Mouse (Mus musculus) heart, adult 10 weeks (tissue): ENCODE measurements around the gene Dnaic2. TPM values are rescaled to one million over a fixed set of nuclear protein-coding genes. Genes with fewer than 3 reads are reported as not detected.

Experiments used
- polyA plus RNA-seq: library from polyadenylated mRNA; stranded (reverse); fragments of 350-450 nt; fragmentation: Illumina TruSeq; extraction: RNeasy Lipid Tissue Mini Kit (QIAGEN cat#74804); gene quantifications from one replicate; pipeline ENCODE4 v1.2.3, GENCODE M21; 2014; ENCODE audit warnings: low read depth, low replicate concordance

The Dnaic2 gene
- 0.31 TPM for polyA plus RNA-seq

DNA sequence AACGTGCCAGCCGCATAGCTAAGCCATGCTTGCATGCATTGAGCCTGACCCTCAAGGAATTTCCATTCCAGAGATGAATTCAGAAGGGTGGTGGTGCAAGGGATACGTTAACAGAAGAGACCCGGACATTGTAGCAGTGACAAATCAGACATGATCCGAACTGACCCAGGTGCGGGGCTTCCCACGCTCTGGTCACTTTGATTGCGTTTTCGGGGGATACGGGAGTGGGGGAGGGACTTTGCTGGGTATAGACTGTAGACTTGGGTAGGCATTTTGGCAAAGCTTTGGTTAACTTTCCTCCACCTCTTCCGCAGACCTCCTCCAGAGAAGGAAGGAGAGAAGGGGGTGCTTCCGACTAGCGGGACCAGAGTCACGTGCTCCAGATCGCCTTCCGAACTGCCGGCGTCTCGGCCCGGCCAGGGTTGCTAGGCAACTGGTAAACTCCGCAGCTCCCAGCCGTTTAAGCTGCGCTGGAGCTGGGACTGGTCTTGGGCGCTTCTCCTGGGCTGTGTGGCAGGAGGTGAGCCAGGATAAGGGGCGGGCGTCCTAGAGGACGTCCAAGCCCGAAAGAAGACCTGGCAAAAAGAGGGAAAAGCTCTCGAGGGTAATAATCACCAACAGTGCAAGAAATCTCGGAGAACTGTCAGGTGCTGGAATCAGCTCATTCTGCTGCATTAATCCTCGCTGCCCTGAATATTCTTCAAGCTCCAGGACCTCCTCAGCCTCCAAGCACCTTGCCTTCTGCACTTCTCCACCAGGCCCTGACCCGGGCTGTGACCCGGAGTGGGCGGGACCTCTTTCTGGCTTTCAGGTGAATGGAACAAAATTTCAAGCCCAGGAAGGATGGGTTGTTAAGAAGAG, at the start of gene Dnaic2:
Gene Dnaic2, plus strand, starts transcription at position 444 of the 861 bp plus-strand sequence.

DNA sequence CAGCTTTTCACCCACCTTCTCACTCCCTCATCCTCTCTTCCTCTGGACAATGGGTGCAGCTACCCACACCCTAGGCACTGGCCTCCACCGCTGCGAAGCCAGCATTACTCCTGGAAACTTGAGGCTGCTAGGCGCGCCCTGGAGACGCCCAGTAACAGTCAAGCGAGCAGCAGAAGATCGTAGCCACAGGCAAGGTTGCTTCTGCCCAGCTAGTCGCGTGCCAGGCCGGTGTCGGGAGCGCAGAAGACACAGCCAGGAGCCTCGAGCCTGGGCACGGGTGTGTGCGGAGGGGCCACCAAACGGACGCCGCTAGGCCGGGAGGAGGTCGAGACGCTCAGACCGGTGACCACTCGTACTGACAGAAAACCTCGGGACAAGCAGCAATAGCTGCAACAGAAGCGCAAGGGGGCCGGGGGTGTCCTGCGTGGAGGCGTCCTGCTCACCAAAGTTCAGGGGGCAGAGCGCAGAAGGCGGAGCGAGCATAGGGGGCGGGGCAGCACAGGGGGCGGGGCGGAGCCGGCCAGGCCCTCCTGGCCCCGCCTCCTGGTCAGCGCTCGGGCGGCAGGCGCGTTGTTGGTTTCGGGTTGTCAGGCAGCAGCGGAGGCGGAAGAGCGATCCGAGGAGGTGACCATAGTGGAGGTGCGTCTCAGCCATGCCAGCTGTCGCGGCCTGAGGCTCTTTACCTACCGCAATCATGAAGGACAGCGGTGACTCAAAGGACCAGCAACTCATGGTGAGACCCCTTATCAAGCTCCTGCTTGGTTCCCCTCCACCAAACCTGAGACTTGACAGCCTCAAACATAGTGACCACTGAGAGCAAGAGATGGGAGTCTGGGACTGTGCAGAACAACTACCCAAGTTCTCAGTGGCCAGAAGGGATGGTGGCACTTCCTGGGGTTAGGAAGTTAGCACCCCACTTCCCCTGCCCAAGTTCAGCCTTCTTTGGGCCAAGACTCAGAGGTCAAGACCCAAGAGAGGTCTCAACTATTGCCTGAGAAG, 37.9 kb downstream of the Dnaic2 start, which contains the start of gene Kif19a:
Gene Kif19a, plus strand, starts transcription at position 569 of the 999 bp plus-strand sequence.

DNA sequence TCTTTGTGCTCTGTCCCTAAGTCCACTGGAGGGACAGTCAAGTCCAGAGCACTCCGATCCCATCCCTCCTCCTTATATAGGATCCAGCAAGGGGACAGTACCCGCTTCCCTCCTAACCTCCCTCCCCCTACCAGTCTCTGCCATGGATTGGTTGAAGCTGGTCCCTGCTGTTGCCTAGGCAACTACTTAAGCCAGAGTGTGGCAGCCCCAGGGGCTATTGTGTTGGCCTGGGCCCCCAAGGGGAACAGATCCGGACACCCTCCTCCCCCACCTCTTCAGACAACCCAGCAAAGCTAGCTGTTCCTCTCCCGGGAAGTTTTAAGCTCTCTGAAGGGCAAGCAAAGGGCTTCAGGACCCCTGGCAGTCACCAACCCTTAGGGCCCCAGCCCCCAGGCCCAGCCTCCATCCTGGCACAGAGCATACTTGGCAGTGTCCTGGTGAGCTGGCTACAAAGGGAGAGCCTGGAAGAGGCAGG, 68.7 kb downstream of the Dnaic2 start, which contains the start of gene Btbd17:
Gene Btbd17, minus strand, starts transcription at position 98 of the 475 bp plus-strand sequence.

DNA sequence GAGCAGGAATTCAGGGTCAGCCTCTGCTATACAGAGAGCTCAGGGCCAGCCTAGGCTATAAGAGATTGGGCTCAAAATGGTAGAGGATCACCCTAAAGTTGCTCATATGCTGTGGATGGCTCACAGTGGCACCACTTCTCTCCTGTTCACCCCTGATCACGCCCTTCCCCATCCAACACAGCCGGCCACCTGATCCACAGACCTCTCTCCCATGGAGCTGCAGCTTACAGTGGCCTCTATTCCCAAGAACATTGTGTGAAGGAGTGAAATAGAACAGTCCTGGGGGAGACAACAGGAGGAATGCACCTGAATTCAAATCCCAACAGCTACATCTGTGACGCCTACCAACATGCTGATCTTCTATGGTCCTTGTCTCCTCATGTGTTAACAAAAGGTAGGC, 71.4 kb downstream of the Dnaic2 start, which contains the start of gene Gpr142:
Gene Gpr142, plus strand, starts transcription at position 301 of the 400 bp plus-strand sequence.

Other genes starting within 250 kb of the Dnaic2 start
- 835 TPM for gene Rpl38, start 58.9 kb upstream of the Dnaic2 start, polyA plus RNA-seq
- gene Ttyh2, start 52.0 kb upstream of the Dnaic2 start, polyA plus RNA-seq: 2.3 TPM
- 0.55 TPM for gene Kif19a, start 38.0 kb downstream of the Dnaic2 start, polyA plus RNA-seq
- gene Btbd17, start 68.5 kb downstream of the Dnaic2 start, polyA plus RNA-seq: not detected
- not detected for gene Gpr142, start 71.5 kb downstream of the Dnaic2 start, polyA plus RNA-seq
- 5.5 TPM for gene Gprc5c, start 123.7 kb downstream of the Dnaic2 start, polyA plus RNA-seq
- 1.3 TPM for gene Cd300a, start 162.6 kb downstream of the Dnaic2 start, polyA plus RNA-seq
- gene Cd300lb, start 207.0 kb downstream of the Dnaic2 start, polyA plus RNA-seq: 0.50 TPM
- not detected for gene Cd300c, start 241.7 kb downstream of the Dnaic2 start, polyA plus RNA-seq